Mouse (Mus musculus) cerebral cortex, adult 2 months (tissue): ENCODE measurements around the gene Epsti1.

Source experiments
- WGBS: fragments of 180-500 bp; shearing (Covaris S2); methylation state at CpG from one replicate; pipeline ENCODE4 v1.1.7; 2018; 5-methylcytosine and 5-hydroxymethylcytosine counted together

Epsti1 gene

DNA sequence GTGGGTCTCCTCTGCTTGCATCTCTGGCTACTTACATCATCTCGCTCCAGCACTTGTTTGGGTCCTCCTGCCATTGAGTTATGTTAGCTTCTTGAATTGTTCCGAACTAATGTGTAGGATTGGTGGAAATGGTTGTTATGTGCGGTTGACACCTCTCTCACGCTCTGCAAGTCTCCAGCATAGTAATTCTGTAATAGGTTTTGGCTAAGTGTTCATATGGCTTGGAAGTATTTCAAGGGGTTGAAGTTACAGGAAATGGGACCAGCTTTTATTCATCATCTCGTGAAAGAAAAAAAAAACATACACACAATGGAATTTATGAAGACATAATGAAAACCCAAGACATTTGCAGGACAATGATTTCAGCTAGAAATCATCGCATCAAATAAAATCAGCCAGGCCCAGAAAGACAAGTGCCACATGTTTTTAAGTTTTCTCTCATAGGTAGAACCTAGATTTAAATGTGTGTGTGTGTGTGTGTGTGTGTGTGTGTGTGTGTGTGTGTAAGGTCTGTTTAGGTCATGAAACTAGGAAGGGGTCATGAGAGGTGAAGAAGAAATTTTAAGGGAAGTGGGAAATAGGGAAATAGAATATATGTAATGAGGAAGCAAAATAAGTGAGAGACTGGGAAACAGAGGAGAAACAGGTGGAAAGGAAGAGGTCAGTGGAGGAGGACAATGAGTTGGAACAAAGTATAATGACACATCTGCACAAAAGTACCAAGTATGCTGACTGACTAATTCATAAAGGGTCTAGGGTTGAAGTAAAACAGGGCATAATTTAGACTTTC, 19.2 kb downstream of the Epsti1 start:
- WGBS: 86% methylated on average over 6 of the region's 6 CpGs

DNA sequence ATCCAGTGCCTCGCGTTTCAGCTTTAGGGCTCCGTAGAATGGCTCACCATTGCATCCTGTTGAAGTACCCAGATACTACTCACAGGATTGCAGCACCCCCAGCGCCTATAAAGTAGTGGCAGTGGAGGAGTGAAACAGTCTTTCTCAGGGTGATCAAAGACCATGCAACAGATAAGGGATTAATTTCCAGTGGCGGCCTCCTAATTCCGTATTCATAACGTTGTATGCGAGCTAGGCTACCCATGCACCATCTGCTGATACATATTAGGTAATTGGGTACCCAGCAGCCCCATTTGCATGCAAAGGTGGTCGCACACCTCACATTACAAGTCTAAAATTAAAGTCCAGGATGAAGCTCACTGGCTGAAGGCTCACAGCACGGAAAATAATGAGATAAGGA, 21.4 kb downstream of the Epsti1 start:
- WGBS: 90% methylated on average over 10 of the region's 10 CpGs

DNA sequence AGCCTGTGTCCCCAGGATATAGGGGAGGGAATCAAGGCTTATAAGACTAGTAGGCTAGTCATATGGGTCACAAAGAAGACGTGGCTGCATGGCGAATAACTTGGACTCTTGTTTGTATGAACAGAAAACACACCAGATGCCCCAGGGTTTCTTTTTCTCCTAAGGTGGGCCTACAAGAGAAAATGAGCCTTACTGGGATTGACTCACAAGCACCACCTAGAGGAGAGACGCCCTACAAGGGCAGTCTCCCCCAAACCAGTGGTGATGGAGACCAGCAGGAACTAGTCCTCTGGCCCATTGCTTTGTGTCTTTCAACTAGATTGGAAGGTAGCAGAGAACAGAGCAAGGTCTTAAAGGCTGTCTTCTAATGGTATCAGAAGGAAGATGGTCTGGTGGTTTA, 22.7 kb downstream of the Epsti1 start:
- WGBS: 60% methylated on average over 3 of the region's 3 CpGs

DNA sequence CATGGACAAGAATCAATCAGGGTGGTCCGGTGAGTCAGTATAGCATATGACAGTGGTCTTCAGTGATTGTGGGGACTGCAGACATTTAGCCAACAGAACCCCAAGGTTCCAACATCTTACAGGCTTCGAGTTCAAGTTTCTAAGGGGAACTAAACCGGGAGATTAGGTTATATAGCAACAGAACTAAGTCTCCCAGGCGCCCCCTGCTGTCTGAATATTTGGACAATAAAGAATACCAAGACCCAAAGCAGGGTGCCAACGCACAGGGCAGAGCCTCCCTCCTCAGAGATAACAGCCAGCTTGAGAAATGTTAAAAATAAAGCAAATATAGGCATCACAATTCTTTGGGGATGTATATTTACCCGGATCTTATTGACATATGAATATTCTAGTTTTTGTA, 24.0 kb downstream of the Epsti1 start:
- 42% methylated on average over 6 of the region's 6 CpGs for WGBS

DNA sequence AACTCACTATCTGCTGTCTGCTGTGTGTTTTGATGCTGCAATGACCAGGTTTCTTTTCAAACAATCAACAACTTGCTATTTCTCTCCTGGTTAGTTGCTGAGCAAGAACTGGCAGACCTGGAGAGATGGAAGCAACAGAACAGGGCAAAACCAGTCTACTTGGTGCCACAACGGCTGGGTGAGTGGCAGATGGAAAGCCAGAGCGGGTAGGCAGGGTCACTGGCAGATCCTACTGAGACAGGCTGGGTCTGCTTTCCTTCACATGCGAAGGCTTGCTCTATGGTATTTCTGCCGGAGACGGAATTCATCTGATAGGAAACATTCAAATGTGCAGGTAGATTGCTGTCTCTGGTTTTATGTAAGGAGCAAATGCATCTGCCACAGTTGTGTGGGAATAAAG, 24.6 kb downstream of the Epsti1 start:
- WGBS: 93% methylated on average over 5 of the region's 5 CpGs

DNA sequence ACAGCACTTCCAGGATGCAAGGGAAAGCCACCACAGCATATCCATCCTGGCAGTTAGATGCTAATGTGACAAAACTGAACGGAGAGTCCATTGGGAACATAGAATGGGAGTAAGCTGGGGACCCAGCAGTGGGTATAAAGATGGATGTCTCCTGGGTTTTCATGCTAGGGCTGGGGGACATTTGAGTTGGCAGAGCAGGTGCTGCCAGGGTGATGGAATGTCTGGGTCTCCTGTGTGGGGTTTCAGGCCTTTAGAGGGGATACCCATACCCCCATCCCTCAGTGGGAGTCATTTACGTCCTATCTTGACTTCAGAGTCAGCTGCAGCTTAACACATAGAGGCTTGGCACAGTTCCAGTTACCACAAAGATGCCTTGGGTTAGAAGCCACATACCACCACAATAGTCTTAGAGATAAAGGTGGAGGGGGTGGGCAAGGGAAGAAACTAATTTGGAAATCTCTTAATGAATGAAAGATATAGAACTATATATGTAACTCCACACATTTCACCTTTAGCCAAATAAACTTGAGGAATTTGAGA, 25.2 kb downstream of the Epsti1 start:
- WGBS: 79% methylated on average over 2 of the region's 2 CpGs

DNA sequence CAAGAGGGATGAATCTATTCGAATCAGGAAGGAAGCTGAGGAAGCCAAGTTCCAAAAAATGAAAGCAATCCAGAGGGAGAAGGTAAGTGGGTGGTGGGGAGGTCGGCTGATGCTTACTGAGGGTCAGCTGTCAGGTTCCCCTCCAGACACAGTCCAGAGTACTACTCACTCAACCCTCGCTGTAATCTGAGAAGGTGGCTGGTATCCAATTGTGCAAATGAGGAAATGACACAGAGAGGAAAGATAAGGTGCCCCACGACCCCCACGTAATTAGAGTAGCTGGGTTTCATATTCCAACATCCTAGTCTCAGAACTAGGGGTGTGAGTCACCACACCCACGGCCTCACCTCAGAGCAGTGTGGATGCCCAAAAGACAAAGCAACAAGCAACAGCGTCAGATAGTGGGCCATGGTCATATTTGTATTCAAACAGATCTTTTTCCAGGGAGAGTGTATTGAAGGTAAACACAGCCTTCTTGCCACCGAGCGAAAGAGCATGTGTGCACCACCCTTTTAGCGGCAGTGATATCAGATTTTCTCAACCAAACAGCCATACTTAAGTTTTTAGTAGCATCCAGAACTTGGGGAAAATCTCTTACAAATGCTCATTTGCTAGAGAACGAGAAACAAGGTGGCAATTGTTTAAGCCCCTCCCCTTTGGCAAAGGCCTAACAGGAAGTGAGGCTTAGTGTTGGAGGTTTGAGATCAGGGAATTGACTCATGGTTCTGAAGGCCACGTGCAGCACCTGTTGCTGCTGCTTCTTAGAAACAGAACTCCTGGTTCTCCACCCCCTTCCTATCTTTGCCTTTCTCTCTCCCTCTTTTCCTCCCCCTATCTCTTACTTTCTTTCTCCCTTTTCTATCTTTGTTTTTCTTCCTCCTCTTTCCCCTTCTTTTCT, 28.4 kb downstream of the Epsti1 start:
- 60% methylated on average over 12 of the region's 12 CpGs for WGBS

DNA sequence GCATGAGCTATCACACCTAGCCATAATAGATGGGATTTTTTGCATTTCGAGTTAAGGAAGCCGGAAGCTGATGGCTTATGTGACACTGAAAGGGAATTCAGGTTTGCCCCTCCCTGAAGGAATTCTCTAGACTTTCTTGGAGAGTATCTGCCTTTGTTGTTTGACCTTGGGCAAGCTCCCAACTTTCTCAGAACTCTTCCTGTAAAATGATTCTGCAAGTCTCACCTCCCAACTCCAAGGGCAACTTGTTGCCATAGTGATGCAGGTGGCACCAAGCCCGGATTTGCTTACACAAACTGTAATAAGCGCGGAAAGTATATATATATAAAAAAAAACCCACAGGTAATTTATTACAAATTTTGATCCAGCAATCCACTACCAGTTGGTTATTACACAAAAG, 29.2 kb downstream of the Epsti1 start:
- 74% methylated on average over 5 of the region's 5 CpGs for WGBS

DNA sequence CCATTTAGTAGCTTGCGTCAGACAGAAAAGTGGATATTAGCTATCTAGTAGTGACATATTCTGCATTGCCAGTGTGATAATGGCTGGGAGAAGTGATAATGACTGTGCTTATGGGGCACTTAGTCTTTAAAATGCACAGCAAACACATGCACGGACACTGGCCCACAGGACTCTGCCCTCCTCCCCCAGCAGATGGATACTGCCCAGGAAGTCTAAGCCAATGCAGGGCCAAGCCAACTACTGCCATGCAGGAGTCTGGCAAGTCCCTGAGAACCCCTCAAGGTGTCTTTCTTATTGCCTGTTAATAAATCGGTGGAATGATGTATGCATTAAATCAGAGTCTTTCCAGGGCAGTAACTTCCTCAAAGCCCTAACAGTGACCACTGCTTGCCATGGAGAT, 30.4 kb downstream of the Epsti1 start:
- WGBS: 86% methylated on average over 3 of the region's 3 CpGs

DNA sequence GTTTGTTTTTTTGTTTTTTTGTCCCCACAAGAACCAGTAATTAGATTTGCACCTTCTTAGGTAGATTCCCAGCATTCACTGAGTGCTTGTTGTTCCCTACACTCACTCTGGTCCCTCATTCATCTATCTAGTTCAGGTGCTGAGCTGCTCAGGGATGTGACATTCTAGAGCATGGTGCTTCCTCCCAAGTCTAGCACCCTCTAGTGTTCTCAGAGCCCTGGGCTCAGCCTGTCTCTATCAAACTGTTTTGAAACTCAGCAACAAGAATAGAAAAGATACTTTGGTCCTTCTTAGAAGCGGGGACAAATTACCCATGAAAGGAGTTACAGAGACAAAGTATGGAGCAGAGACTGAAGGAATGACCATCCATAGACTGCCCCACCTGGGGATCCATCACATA, 37.1 kb downstream of the Epsti1 start:
- WGBS: 98% methylated on average over 1 of the region's 1 CpGs

DNA sequence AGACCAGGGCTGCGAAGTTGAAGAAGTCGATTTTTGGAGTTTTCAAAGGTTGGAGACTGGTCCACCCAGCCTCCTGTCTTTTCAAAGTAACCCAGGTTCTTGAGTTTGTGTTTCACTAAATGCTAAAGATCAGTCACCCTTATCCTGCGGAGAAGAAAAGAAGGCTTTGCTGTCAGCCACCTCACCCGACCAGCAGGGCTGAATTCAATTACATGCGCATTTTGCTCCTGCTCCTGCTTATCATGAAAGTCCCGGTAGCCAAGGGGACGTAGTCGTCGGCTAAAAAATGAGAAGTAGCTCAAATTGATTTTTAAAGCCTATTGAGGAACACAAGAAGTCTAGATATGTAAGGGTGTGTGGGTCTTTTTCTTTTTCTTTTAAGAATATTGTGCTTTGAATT, 38.2 kb downstream of the Epsti1 start:
- 52% methylated on average over 9 of the region's 9 CpGs for WGBS

DNA sequence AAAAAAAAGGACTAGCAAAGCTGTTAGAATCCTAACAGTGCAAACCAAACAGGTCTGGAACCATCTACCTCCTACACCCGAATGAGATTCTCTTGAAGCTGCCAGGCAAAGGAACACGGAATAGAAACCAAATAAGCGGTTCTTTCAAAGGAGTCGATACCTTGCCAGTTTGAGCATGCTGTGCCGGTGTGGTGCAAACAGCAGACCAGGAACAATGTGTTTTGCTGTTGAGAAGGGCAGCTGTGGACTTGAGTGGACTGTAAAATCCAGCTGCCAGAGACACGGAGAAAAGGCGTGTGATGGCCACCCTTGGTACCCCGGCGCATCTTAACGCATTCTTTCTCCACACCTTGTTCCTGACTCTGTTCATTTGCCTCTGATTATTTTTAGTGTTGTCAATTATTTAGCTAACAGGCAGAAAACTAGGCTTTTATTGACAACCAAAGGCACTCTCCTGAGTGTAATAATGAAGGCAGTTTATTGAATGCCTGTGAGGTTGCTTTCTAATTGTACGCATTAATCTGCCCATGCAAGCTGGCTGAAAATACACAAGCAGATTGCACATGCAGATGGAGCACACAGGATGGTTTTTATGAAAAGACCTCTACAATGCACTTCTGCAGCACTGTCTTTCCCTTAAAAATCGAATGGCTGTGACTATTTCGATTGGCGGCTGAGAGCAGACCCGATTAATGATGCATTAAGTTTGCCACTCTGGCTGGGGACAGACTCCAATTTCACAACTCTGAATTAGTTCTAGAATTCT, 38.9 kb downstream of the Epsti1 start:
- WGBS: 37% methylated on average over 15 of the region's 15 CpGs

DNA sequence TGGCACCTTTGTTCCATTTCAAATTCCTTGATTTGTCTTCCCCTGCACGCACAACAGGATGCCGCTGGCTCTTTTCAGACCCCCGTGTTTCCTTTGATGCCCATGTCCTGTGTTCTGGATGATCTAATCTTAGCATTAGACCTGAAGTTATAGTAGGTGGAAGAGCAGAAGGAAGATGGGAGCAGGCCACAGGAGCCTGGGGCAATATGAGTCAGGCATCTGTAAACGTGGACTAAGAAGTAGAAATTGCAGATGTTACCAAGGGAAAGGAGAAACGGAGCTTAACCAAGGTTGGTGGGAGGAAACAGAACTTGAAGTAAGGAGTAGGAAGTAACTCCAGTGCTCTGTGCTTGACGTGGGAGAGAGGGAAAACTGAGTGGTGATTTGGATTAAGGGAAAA, 57.7 kb downstream of the Epsti1 start:
- 54% methylated on average over 6 of the region's 6 CpGs for WGBS

DNA sequence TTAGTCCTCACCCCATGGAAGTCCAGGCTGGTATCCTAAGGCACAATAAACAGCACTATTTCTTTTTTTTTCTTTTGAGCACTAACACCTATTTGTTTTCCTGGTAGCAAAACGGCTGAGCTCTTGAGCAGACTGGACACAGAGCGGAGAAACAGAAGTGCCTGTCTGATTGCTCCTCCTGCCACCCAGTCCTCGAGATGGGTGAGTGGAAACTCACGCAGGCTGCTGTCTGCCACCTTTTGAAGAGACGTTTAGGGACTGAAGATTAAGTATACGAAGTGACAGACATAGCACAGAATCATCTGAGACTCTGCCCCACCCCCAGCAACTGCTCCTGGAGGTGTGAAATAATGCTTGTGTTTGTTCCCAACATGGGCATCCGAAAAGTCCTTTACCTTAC, 59.5 kb downstream of the Epsti1 start:
- WGBS: 71% methylated on average over 7 of the region's 7 CpGs

DNA sequence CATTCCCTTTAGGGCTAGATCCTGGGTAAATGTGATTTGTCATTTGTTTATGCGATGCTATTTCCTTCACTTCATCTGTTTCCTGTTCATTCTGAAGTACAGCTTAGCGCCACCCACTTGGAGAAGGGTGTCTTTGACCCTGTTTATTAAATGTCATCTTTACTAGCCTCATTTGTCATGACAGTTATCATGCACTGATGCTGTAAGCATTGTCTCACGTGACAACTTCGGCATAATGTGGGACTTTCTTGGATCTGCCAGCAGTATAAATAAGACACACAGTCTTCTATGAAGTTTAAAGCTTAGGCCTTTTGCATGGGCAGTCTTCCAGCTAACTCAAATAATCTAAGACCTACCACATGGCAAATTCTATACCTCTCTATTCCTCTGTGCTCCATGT, 67.3 kb downstream of the Epsti1 start:
- WGBS: 70% methylated on average over 4 of the region's 4 CpGs

DNA sequence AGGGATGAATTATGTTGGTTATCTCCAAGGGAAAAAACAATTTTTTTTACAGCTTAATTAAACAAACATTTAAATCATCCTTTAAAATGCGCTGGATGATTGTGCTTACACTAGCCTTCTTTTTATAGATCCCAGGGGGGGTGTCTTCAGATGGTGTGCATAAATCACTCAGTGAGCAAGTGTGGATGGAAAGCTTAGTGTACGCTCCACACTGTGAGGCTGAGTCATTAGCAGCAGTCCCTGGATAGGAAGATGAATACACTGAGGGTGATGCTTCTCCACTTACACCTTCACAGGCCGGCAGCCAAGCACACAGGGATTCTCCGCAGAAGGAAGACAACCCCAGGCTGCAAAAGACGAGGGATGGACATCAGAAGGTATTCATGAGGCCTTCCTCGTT, 70.2 kb downstream of the Epsti1 start:
- WGBS: 62% methylated on average over 6 of the region's 6 CpGs

DNA sequence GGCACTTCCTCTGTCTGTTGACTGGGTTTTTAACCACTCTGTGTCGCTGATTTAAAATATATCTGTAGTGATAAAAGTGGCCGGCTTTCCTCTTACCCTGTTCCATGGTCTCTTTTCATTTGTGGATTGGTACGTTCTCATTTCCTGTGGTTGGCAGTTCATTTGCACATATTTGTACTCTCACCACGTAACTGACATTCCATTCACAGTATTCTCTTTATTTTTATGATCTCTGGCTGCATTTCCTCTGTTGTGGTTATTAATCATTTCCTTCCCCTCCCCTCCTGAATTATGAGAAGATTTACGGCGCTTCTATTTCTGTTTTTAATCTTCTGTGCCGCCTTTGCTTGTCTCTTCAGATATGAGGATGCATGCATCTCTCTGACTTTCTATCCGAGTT, 71.7 kb downstream of the Epsti1 start:
- WGBS: 75% methylated on average over 8 of the region's 8 CpGs

DNA sequence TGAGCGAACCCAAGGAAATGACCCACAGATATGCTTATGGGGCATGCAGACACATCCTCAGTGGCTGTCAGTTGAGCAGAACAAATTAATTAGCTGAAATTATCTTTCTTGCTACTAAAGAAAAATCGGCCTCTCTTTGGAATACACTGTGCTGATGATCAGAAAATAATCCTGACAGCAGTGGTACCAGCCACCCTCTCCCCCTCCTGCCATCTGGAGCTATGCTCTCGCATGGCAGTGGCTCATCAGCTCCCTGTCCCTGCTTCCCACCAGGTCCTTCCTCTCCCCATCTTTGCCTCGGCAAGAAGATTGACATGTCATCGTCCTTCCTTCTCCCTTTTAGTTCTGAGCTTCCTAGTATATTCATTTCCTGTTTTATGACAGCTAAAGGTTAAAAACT, 77.5 kb downstream of the Epsti1 start:
- 54% methylated on average over 5 of the region's 5 CpGs for WGBS

DNA sequence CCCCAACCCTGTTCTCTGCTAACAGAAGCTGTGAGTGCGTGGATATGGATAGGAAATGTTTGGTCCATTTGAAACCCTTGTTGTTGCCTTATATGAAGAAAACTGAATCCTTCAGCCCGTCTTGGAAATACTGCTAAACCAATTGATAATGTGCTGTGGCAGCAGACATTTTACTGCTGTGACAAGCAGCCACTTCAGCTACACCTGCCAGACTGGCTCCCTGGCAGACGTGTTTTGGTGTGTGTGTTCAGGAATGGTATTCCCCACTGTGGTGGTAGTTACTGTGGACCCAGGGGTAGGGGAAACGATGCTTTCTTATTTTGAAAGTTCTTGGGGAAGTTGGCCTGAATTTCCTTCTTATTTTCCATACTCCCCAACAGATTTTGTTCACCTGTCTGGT, 100.4 kb downstream of the Epsti1 start:
- WGBS: 85% methylated on average over 4 of the region's 4 CpGs

DNA sequence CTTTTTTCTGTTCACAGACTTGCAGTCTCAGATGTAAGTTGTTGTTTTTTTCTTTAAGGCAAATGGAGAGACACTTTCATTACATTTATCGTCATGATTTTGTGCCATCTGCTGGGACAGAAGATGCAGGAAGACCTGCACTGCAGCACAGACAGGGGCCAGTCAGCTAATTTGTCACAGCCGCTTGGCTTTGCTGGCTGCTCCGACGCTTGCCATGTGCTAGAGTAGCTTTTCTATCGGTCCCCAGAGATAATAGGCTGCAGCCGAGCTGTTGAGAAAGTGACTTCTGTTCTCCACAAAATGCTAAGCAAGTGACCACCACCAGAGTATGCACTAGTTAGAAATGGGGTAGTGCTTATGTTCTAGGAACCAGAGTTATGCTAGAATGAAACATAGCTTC, 104.0 kb downstream of the Epsti1 start:
- WGBS: 38% methylated on average over 6 of the region's 6 CpGs

DNA sequence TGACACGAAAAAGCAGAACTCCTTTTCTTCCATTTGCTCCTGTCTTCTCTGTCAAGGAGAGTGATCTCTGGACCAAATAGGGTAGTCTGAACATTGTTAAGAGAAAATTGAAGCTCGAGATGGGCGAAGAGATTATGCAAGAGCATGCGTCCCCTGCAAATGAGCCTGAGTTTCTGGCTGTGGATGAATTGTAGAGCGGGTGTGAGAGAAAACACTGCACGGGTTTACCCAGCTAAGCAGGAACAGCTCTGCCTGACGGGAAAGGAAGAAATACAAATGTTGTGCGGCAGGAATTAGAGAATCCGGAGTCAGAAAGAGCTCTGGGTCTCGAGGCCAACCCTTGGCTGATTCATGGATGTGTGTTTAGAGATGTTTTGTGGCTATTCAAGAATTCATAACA, 107.8 kb downstream of the Epsti1 start:
- WGBS: 43% methylated on average over 10 of the region's 10 CpGs
